Mouse (Mus musculus): ENCODE data around the gene Olfr434. TPM values are rescaled to one million over a fixed set of nuclear protein-coding genes. Genes with fewer than 3 reads are reported as not detected.

Gene Olfr434
- polyA plus RNA-seq, 1 experiment from 2014 or later: not detected

DNA sequence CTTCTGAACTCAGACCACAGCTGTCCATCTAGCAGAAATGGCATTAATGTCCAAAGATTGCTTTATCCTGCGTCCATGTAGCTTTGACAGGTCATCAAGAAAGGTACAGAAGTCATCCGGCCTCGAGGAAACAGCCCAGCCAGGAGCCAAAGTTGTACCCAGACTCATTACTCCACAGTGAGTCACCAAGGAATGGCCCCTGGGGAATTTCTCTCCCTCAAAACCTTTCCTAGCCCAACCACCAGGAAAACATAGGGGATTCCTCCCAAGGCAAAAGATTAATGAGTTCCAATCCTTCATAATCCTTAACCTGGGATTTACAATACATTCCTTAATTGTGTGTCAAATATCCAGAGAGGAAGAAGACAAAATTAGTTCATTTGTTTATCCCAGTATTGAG, 34.6 kb downstream of the Olfr434 start:
- no peaks in the 10 kb centered on the region for H3K4me1 ChIP-seq
- no peak for ATAC-seq (ENCODE audit: insufficient number of reproducible peaks, insufficient read depth, low FRiP score, low TSS enrichment)
- H3K27ac ChIP-seq: no peak overlapping the region
- WGBS: 47% methylated on average over 3 of the region's 3 CpGs
- no peaks in the 10 kb centered on the region for H3K36me3 ChIP-seq
- no peaks in the 10 kb centered on the region for H3K9me3 ChIP-seq
- H3K9ac ChIP-seq: no peak overlapping the region
- no peaks in the 10 kb centered on the region for H3K27me3 ChIP-seq
- H3K4me2 ChIP-seq (replicated peaks): no peak overlapping the region
- H3K4me3 ChIP-seq: no peak overlapping the region

GRCm38 (mm10) chr6:43252994-43253393, 40.2 kb downstream of the Olfr434 start:
- H3K4me1 ChIP-seq: no peaks in the 10 kb centered on the region
- H3K9ac ChIP-seq: no peak overlapping the region
- H3K4me3 ChIP-seq: no peak overlapping the region
- no peak overlapping the region for H3K27ac ChIP-seq
- ATAC-seq (ENCODE audit: insufficient number of reproducible peaks, insufficient read depth, low FRiP score, low TSS enrichment): no peak
- no peaks in the 10 kb centered on the region for H3K9me3 ChIP-seq
- H3K4me2 ChIP-seq (replicated peaks): no peak overlapping the region
- 82% methylated on average over 1 of the region's 1 CpGs for WGBS
- no peaks in the 10 kb centered on the region for H3K36me3 ChIP-seq
- H3K27me3 ChIP-seq: no peaks in the 10 kb centered on the region

DNA sequence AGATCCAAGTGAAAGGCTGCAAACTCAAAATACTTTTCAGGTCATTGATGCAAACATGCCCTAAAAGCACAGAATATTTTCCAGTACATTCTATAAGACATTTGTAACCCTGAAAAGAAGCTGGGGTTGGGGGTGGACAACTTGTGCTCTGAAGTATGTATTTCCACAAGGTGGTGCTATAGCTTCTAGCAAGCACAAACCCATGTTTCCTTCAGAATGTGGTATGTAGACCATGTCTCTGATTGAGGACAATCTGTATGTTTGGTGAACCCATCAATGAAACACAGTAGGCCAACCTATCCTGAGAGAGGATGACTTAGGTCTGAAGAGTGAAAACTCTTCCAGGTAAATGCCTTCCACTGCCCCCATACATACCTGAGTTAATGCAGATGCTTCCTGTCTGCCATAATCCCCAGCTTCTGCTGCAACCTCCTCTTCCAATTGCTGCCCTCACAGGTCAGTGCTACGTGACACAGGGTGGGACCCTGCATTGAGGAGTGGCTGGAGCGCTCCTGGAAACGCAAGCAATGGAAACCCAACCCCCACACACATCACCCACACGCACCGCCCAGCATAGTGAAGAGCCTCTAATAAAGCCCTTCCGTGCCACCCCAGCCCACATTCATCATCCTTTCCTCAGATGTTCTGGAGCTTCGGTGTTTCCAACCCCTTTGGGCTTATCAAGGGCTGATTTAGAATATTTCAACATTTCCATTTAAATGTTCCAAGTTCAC, 41.5 kb downstream of the Olfr434 start:
- H3K9ac ChIP-seq: no peak overlapping the region
- no peak for ATAC-seq (ENCODE audit: insufficient number of reproducible peaks, insufficient read depth, low FRiP score, low TSS enrichment)
- H3K36me3 ChIP-seq: no peaks in the 10 kb centered on the region
- 63% methylated on average over 7 of the region's 7 CpGs for WGBS
- no peak overlapping the region for H3K27ac ChIP-seq
- H3K4me2 ChIP-seq (replicated peaks): no peak overlapping the region
- H3K9me3 ChIP-seq: no peaks in the 10 kb centered on the region
- H3K4me1 ChIP-seq: no peaks in the 10 kb centered on the region
- no peaks in the 10 kb centered on the region for H3K27me3 ChIP-seq
- H3K4me3 ChIP-seq: no peak overlapping the region

- Histone ChIP-seq H3K4me2 (replicated peaks) (no peak overlapping the region), H3K9me3 (no peaks in the 10 kb centered on the region), H3K27ac (no peak overlapping the region), H3K4me1 (no peaks in the 10 kb centered on the region), H3K27me3 (peaks cover 12% of the 10 kb centered on the region; the same call in 1 of the 2 replicates), H3K36me3 (no peaks in the 10 kb centered on the region), H3K4me3 (no peak overlapping the region), H3K9ac (no peak overlapping the region)
- 60% methylated on average over 2 of the region's 2 CpGs for WGBS
- no peak for ATAC-seq (ENCODE audit: insufficient number of reproducible peaks, insufficient read depth, low FRiP score, low TSS enrichment)
These were observed 47.9 kb downstream of the Olfr434 start for GRCm38 (mm10) chr6:43260756-43261155.

GRCm38 (mm10) chr6:43265363-43266041, 52.7 kb downstream of the Olfr434 start, which contains the start of gene Arhgef5:
Gene Arhgef5, plus strand, starts transcription at chr6:43265582.
- H3K4me2 ChIP-seq (replicated peaks): peak within 1 kb of the TSS; percentile 91
- WGBS: under 1% methylated on average over 46 of the region's 48 CpGs
- H3K27ac ChIP-seq: no peak within 1 kb of the TSS

GRCm38 (mm10) chr6:43266356-43266755, 53.5 kb downstream of the Olfr434 start:
- H3K9me3 ChIP-seq: no peaks in the 10 kb centered on the region
- peaks cover 12% of the 10 kb centered on the region; the same call in 1 of the 2 replicates for H3K27me3 ChIP-seq
- no peaks in the 10 kb centered on the region; the same call in 1 of the 2 replicates for H3K4me1 ChIP-seq
- H3K36me3 ChIP-seq: no peaks in the 10 kb centered on the region
- H3K9ac ChIP-seq: peak overlapping the region; percentile 64; the same call in 1 of the 2 replicates
- peak overlapping the region; percentile 91 for H3K4me2 ChIP-seq (replicated peaks)
- 0 out of 2 replicates have a peak, but pooled peaks have one; percentile 44 for ATAC-seq (ENCODE audit: insufficient number of reproducible peaks, insufficient read depth, low FRiP score, low TSS enrichment)
- 3% methylated on average over 8 of the region's 8 CpGs for WGBS
- no peak overlapping the region for H3K27ac ChIP-seq
- H3K4me3 ChIP-seq: peak overlapping the region; percentile 63

More at GRCm38 (mm10) chr6:43265363-43266041, 52.7 kb downstream of the Olfr434 start, which contains the start of gene Arhgef5:
- H3K9ac ChIP-seq: peak within 1 kb of the TSS; percentile 64
- H3K36me3 ChIP-seq: no peaks in the 10 kb centered on the region
- H3K4me1 ChIP-seq: no peaks in the 10 kb centered on the region; the same call in 1 of the 2 replicates
- peaks cover 12% of the 10 kb centered on the region; the same call in 1 of the 2 replicates for H3K27me3 ChIP-seq
- H3K9me3 ChIP-seq: no peaks in the 10 kb centered on the region
- peak; percentile 79 for ATAC-seq (ENCODE audit: insufficient number of reproducible peaks, insufficient read depth, low FRiP score, low TSS enrichment)
- H3K4me3 ChIP-seq: peak within 1 kb of the TSS; percentile 63

Other genes with a start within 250 kb of the Olfr434 start
- gene Olfr441, start 106.7 kb upstream of the Olfr434 start, polyA plus RNA-seq (2016; fragmentation: Nextera tagmentation; extraction: Ambion mirVana): not detected in 2 replicates
- not detected in 2 replicates for gene Olfr237-ps1, start 66.5 kb upstream of the Olfr434 start, polyA plus RNA-seq (2016; fragmentation: Nextera tagmentation; extraction: Ambion mirVana)
- not detected in 2 replicates for gene Olfr437, start 49.7 kb upstream of the Olfr434 start, polyA plus RNA-seq (2016; fragmentation: Nextera tagmentation; extraction: Ambion mirVana)
- gene Olfr13, start 40.9 kb upstream of the Olfr434 start, polyA plus RNA-seq (2016; fragmentation: Nextera tagmentation; extraction: Ambion mirVana): not detected in 2 replicates
- gene Olfr435, start 15.9 kb upstream of the Olfr434 start, polyA plus RNA-seq (2016; fragmentation: Nextera tagmentation; extraction: Ambion mirVana): not detected in 2 replicates
- gene Olfr47, start 18.5 kb downstream of the Olfr434 start, polyA plus RNA-seq (2016; fragmentation: Nextera tagmentation; extraction: Ambion mirVana): not detected in 2 replicates
- gene Arhgef5, start 52.6 kb downstream of the Olfr434 start, polyA plus RNA-seq (2016; fragmentation: Nextera tagmentation; extraction: Ambion mirVana): 7.1 and 8.1 TPM in 2 replicates
- gene Nobox, start 96.5 kb downstream of the Olfr434 start, polyA plus RNA-seq (2016; fragmentation: Nextera tagmentation; extraction: Ambion mirVana): not detected in 2 replicates

All from embryonic facial prominence, embryonic 12.5 days (tissue).